Comparison of ENCODE assay signal across 8 mouse cellular contexts in genomic region chr4:87086933-87087577, GRCm38 (mm10).
DNase-seq lines count a peak whose midpoint lies in the region; ATAC-seq and TF ChIP-seq lines count a peak whose summit lies in the region.

No protein-coding gene starts in this region.

- H3K9ac ChIP-seq in midbrain, embryonic 16.5 days (ENCODE audit: low read depth, low read length), result peak overlapping the region; percentile 34; the same call in 1 of the 2 replicates

- intact Hi-C loops in heart, postnatal 25 days (cut with DNase I), result no loop called here

- H3K9me3 ChIP-seq in midbrain, embryonic 16.5 days (replicated peaks; ENCODE audit: control insufficient read depth, low read length, poor library complexity, severe bottlenecking), result no peaks in the 10 kb centered on the region

- ATAC-seq in midbrain, embryonic 16.5 days, result peak; percentile 81

- no peak for DNase-seq in layer of hippocampus, adult 2 months (ENCODE audit: low spot score in 2 of 2)
- DNase-seq in layer of hippocampus, postnatal 36 days, result no peak
- peak; percentile 49 for DNase-seq in embryo, embryonic 9.5 days (ENCODE audit: extremely low spot score)
- DNase-seq in heart, postnatal 25 days (ENCODE audit: low spot score), result peak; percentile 40
- DNase-seq in right cerebral cortex, adult 18-20 months, result no peak
- DNase-seq in kidney, postnatal 25 days, result no peak
- no peak for DNase-seq in testis, postnatal 14 days (ENCODE audit: low spot score)

- no peaks in the 10 kb centered on the region for H3K36me3 ChIP-seq in midbrain, embryonic 16.5 days (ENCODE audit: control insufficient read depth, insufficient read depth, low read length)

- no peaks in the 10 kb centered on the region for H3K27me3 ChIP-seq in midbrain, embryonic 16.5 days (ENCODE audit: control insufficient read depth, insufficient read depth, low read depth, low read length)

- WGBS in midbrain, embryonic 16.5 days, result 42% methylated on average over 11 of the region's 11 CpGs

- H3K4me3 ChIP-seq in layer of hippocampus, adult 2 months, result no peak overlapping the region
- no peak overlapping the region for H3K4me3 ChIP-seq in midbrain, embryonic 16.5 days (ENCODE audit: low read depth, low read length)

- 0 out of 2 replicates have a peak, but pooled peaks cover 6% of the 10 kb centered on the region for H3K4me1 ChIP-seq in midbrain, embryonic 16.5 days (ENCODE audit: control insufficient read depth, insufficient read depth, low read length)

- H3K4me2 ChIP-seq in midbrain, embryonic 16.5 days (ENCODE audit: low read length), result 0 out of 2 replicates have a peak overlapping the region, but pooled peaks have one; percentile 7

- no peak for TF ChIP-seq CTCF in layer of hippocampus, adult 2 months (conservative IDR thresholded peaks at IDR 0.05)

- peak overlapping the region; percentile 79 for H3K27ac ChIP-seq in layer of hippocampus, adult 2 months
- H3K27ac ChIP-seq in midbrain, embryonic 16.5 days (ENCODE audit: low read length), result peak overlapping the region; percentile 81

Comparison
In these comparisons a context has a peak if more than half of its experiments do, and no peak if none do; other contexts are left out.
1. DNase-seq: peak in embryo, embryonic 9.5 days (single experiment) and heart, postnatal 25 days (single experiment); none in layer of hippocampus, adult 2 months (0 of 2), layer of hippocampus, postnatal 36 days (0 of 2), right cerebral cortex, adult 18-20 months (single experiment), kidney, postnatal 25 days (0 of 2) and testis, postnatal 14 days (single experiment).